Mouse (Mus musculus): Measurements from ENCODE around the gene Aar2. TPM values are rescaled to one million over a fixed set of nuclear protein-coding genes. Genes with fewer than 3 reads are reported as not detected.

Gene Aar2
- polyA plus RNA-seq, 1 experiment from 2014 or later: 53.5 TPM

DNA sequence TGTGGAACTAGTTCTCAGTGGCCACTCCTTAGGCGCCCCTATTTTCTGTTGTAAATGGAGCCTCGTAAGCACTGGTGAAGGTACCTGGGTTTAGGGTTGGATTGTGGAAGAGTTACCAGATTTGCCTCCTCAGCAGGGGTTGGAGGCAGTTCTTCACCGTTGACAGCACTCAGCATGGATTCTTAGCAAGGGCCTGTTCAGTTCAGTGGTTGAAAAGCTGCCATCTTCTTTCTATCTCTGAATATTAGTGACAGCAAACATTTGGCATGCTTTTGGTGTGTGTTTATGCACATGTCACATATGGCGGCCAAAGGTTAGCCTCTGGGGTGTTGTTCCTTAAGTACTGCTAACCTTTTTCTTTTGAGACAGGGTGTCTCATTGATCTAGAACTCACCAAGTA is 5.0 kb downstream of the Aar2 start:
- H3K27ac ChIP-seq: no peak overlapping the region
- peaks cover 8% of the 10 kb centered on the region for H3K4me1 ChIP-seq (replicated peaks; ENCODE audit: control insufficient read depth, insufficient read depth, low read length)
- H3K4me2 ChIP-seq (replicated peaks): no peak overlapping the region
- no peak overlapping the region for H3K9ac ChIP-seq
- ATAC-seq (ENCODE audit: low FRiP score): no peak
- H3K36me3 ChIP-seq (replicated peaks; ENCODE audit: control insufficient read depth, insufficient read depth): peaks cover 60% of the 10 kb centered on the region
- WGBS: 91% methylated on average over 4 of the region's 4 CpGs
- H3K9me3 ChIP-seq (ENCODE audit: control insufficient read depth, low read length): no peaks in the 10 kb centered on the region
- no peak overlapping the region for H3K4me3 ChIP-seq (replicated peaks; ENCODE audit: low read length)
- H3K27me3 ChIP-seq (ENCODE audit: control insufficient read depth, insufficient read depth, low read length): no peaks in the 10 kb centered on the region
- no peak for DNase-seq (ENCODE audit: low spot score)

DNA sequence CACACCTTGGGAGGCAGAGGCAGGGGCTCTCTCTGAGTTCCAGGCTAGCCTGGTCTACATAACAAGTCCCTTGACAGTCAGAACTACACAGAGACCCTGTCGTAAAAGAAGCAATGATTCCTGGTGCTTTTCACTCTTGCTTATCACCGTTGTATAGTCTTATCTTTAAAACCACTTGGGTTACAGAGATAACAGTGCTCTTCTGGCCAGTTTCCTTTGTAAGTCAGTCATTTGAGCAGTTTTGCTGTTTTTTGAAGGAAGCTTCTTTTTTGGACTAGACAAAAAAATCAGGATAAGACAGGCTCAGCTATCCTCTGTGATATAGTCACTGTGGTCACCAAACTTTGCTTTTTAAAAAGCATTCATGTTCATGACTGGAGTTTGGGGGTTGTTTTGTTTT is 14.4 kb downstream of the Aar2 start:
- no peak overlapping the region for H3K27ac ChIP-seq
- ATAC-seq (ENCODE audit: low FRiP score) (no peak), DNase-seq (ENCODE audit: low spot score) (no peak)
- no peaks in the 10 kb centered on the region for H3K27me3 ChIP-seq (ENCODE audit: control insufficient read depth, insufficient read depth, low read length)
- 93% methylated on average over 2 of the region's 2 CpGs for WGBS
- no peak overlapping the region for H3K9ac ChIP-seq
- no peak overlapping the region for H3K4me3 ChIP-seq (replicated peaks; ENCODE audit: low read length)
- H3K4me2 ChIP-seq (replicated peaks): no peak overlapping the region
- H3K9me3 ChIP-seq (ENCODE audit: control insufficient read depth, low read length): no peaks in the 10 kb centered on the region
- H3K36me3 ChIP-seq (replicated peaks; ENCODE audit: control insufficient read depth, insufficient read depth): peaks cover 67% of the 10 kb centered on the region
- no peaks in the 10 kb centered on the region for H3K4me1 ChIP-seq (replicated peaks; ENCODE audit: control insufficient read depth, insufficient read depth, low read length)

DNA sequence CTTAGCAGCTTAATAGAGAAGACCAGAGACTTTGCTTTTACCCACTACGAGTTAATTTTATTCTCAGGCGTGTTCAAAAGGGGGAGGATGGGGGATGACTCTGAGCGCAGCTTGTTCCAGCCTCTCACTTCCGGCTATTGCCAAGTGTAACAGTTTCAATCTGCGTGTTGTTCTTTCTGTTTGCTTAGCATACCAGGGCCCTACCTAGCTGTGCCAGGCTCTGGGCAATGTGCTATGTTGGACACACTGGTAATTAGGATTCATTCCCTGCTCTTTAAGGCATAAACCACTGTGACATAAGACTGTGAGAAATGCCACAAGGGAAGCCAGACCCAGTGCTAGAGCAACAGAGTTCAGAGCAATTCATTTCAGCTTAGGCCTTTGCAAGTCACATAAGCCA is 16.2 kb downstream of the Aar2 start:
- Histone ChIP-seq H3K4me1 (replicated peaks; ENCODE audit: control insufficient read depth, insufficient read depth, low read length) (no peaks in the 10 kb centered on the region), H3K27me3 (ENCODE audit: control insufficient read depth, insufficient read depth, low read length) (no peaks in the 10 kb centered on the region), H3K4me3 (replicated peaks; ENCODE audit: low read length) (no peak overlapping the region), H3K9me3 (ENCODE audit: control insufficient read depth, low read length) (no peaks in the 10 kb centered on the region), H3K4me2 (replicated peaks) (no peak overlapping the region), H3K9ac (no peak overlapping the region), H3K36me3 (replicated peaks; ENCODE audit: control insufficient read depth, insufficient read depth) (peaks cover 67% of the 10 kb centered on the region), H3K27ac (no peak overlapping the region)
- 87% methylated on average over 5 of the region's 5 CpGs for WGBS
- DNase-seq (ENCODE audit: low spot score) (no peak), ATAC-seq (ENCODE audit: low FRiP score) (no peak)

DNA sequence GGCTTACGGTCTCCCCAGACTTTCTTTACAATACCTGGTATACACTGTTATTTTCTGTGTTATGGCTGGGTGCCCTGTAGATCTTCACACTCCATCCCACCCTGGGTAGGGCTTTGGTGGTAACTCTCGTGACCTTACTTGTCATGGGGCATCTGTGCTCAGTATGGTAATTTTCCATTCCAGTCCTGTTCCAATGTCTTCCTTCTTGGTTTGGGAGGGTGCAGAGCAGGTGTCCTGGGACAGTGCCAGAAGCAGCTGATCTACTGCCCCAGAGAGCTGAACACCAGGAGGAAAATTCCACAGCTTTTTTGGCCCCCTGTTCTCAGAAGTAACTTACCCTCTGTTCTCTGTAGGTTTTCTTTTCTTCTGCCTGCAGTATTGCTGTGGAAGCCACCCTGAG is 19.1 kb downstream of the Aar2 start:
- H3K9ac ChIP-seq: no peak overlapping the region
- WGBS: 85% methylated on average over 2 of the region's 2 CpGs
- ATAC-seq (ENCODE audit: low FRiP score): no peak

DNA sequence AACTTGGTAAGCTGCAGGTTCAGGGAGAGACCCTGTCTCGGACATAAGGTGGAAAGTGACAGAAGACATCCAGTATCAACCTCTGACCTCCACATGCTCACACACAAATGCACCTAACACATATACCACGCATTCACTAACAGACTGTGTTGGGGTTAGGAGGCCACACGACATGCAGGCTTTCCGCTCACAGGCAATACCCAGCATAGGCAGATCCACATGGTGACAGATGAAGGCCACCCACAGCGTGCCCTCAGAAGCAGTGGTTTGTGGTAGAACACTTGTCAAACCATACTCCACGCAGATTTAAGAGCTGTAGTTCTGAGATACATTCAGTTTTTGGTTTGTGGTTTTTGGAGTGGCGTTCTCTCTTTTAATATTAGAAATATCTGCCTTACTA is 21.3 kb downstream of the Aar2 start:
- Histone ChIP-seq H3K4me2 (replicated peaks) (no peak overlapping the region), H3K36me3 (replicated peaks; ENCODE audit: control insufficient read depth, insufficient read depth) (peaks cover 54% of the 10 kb centered on the region), H3K4me1 (replicated peaks; ENCODE audit: control insufficient read depth, insufficient read depth, low read length) (no peaks in the 10 kb centered on the region), H3K4me3 (replicated peaks; ENCODE audit: low read length) (no peak overlapping the region), H3K9me3 (ENCODE audit: control insufficient read depth, low read length) (no peaks in the 10 kb centered on the region), H3K27ac (no peak overlapping the region), H3K27me3 (ENCODE audit: control insufficient read depth, insufficient read depth, low read length) (no peaks in the 10 kb centered on the region), H3K9ac (no peak overlapping the region)
- 94% methylated on average over 7 of the region's 7 CpGs for WGBS
- ATAC-seq (ENCODE audit: low FRiP score): no peak
- no peak for DNase-seq (ENCODE audit: low spot score)

More for the DNA sequence above, 19.1 kb downstream of the Aar2 start:
- H3K9me3 ChIP-seq (ENCODE audit: control insufficient read depth, low read length): no peaks in the 10 kb centered on the region
- no peaks in the 10 kb centered on the region for H3K4me1 ChIP-seq (replicated peaks; ENCODE audit: control insufficient read depth, insufficient read depth, low read length)
- H3K36me3 ChIP-seq (replicated peaks; ENCODE audit: control insufficient read depth, insufficient read depth): peaks cover 59% of the 10 kb centered on the region
- no peak overlapping the region for H3K4me2 ChIP-seq (replicated peaks)
- DNase-seq (ENCODE audit: low spot score): no peak
- H3K27ac ChIP-seq: no peak overlapping the region
- no peak overlapping the region for H3K4me3 ChIP-seq (replicated peaks; ENCODE audit: low read length)
- no peaks in the 10 kb centered on the region for H3K27me3 ChIP-seq (ENCODE audit: control insufficient read depth, insufficient read depth, low read length)

DNA sequence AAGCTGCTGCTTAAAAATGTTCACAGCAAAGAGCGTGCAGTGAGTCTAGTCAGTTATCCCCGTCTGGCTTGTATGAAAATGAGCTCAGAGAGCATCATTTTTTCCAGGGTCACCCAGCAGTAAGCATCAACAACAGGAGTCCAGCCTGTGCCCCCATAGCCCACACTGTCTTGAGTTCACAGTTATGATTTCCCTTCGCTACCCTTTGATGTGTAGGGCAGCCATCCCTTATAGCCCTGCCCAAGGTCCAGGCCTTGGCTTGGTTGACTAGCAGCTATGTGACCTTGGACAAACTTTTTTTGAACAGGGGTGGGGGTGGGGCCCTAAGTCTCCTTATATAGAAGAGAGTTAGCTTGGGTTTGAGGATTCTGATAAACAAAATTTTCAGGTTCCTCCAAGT is 21.9 kb downstream of the Aar2 start:
- H3K9ac ChIP-seq: no peak overlapping the region
- H3K36me3 ChIP-seq (replicated peaks; ENCODE audit: control insufficient read depth, insufficient read depth): peaks cover 48% of the 10 kb centered on the region
- no peaks in the 10 kb centered on the region for H3K27me3 ChIP-seq (ENCODE audit: control insufficient read depth, insufficient read depth, low read length)
- ATAC-seq (ENCODE audit: low FRiP score) (no peak), DNase-seq (ENCODE audit: low spot score) (no peak)
- H3K4me1 ChIP-seq (replicated peaks; ENCODE audit: control insufficient read depth, insufficient read depth, low read length): no peaks in the 10 kb centered on the region
- no peaks in the 10 kb centered on the region for H3K9me3 ChIP-seq (ENCODE audit: control insufficient read depth, low read length)
- H3K4me3 ChIP-seq (replicated peaks; ENCODE audit: low read length): no peak overlapping the region
- no peak overlapping the region for H3K4me2 ChIP-seq (replicated peaks)
- 90% methylated on average over 3 of the region's 3 CpGs for whole genome bisulfite sequencing
- H3K27ac ChIP-seq: no peak overlapping the region

DNA sequence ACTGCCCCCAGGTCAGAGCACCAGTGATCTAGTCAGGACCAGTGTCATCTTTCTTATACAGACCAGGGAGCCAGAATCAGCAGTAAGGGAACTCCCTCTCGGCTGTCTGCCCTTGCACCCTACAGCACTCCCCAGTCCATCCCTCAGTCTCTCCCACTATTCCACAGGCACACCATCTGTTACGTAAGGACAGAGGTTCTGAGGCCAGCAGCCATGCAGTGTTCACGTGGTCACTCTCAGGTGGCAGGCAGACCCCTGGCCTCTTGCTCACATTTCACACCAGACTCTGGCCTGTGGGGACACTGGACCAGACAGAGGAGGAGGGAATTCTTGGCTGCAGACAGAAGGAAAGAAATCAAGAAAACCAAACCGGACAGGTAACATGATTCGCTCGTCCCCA is 24.1 kb downstream of the Aar2 start:
- Histone ChIP-seq H3K27me3 (ENCODE audit: control insufficient read depth, insufficient read depth, low read length) (no peaks in the 10 kb centered on the region), H3K4me2 (replicated peaks) (no peak overlapping the region), H3K4me1 (replicated peaks; ENCODE audit: control insufficient read depth, insufficient read depth, low read length) (no peaks in the 10 kb centered on the region), H3K9me3 (ENCODE audit: control insufficient read depth, low read length) (no peaks in the 10 kb centered on the region), H3K36me3 (replicated peaks; ENCODE audit: control insufficient read depth, insufficient read depth) (peaks cover 30% of the 10 kb centered on the region), H3K4me3 (replicated peaks; ENCODE audit: low read length) (no peak overlapping the region), H3K9ac (no peak overlapping the region), H3K27ac (no peak overlapping the region)
- 86% methylated on average over 6 of the region's 6 CpGs for WGBS
- DNase-seq (ENCODE audit: low spot score) (no peak), ATAC-seq (ENCODE audit: low FRiP score) (no peak)

DNA sequence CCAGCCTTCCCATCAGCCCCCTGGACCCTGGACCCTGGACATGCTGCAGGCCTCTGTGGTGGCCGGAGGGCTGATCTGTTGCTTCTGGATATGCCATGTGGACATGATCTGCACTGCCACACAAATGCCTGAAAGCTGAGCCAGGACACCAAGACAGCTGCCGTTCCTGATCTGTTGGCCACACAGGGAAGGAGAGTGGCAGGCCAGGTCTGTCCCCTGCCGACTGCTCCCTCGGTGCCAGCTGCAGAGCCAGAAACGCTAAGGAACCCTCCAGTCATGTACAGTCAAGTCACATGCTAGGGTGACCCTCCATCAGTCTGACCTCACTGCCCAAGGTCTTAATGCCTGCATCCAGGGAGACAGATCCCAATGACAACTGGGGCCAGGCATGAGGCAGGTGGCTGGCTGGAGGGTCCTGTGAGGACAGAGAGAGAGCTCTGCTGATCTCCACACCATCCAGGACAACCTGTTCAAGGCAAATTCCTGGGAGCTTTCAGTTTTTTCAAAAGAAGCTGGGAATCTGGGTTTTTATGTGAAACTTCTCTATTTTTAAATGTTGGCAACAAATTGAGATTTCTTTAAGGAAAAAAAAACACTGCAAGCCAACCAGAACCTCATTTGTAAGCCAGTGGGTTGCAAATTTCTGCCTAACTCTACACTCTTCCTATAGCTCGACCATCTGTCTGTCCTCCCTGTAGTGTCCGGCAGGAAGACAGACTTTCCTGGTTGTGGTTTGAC is 29.6 kb downstream of the Aar2 start:
- H3K4me3 ChIP-seq (replicated peaks; ENCODE audit: low read length): no peak overlapping the region
- ATAC-seq (ENCODE audit: low FRiP score) (no peak), DNase-seq (ENCODE audit: low spot score) (no peak)
- WGBS: 80% methylated on average over 7 of the region's 7 CpGs
- no peak overlapping the region for H3K9ac ChIP-seq
- H3K27me3 ChIP-seq (ENCODE audit: control insufficient read depth, insufficient read depth, low read length): no peaks in the 10 kb centered on the region
- no peak overlapping the region for H3K27ac ChIP-seq
- no peaks in the 10 kb centered on the region for H3K4me1 ChIP-seq (replicated peaks; ENCODE audit: control insufficient read depth, insufficient read depth, low read length)
- no peaks in the 10 kb centered on the region for H3K9me3 ChIP-seq (ENCODE audit: control insufficient read depth, low read length)
- H3K36me3 ChIP-seq (replicated peaks; ENCODE audit: control insufficient read depth, insufficient read depth): no peaks in the 10 kb centered on the region
- H3K4me2 ChIP-seq (replicated peaks): no peak overlapping the region

DNA sequence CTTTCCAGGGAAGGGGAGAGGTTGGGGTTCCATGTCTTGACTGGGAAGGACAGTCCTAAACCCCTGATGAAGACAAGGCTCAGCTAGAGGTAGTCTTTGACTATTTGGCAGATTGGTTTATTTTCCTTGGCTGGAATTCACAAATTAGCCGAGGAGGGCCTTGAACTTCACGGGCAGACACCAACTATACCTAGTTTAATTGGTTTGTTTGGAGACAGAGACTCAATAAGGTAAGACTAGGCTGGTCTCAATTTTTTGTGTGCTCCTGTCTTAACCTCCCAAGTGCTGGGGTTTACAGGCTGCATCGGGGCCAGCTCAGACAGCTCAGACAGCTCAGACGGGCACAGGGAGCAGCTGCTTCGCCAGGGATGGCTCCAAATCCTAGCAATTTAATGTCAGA is 33.1 kb downstream of the Aar2 start:
- DNase-seq (ENCODE audit: low spot score) (no peak), ATAC-seq (ENCODE audit: low FRiP score) (no peak)
- H3K4me2 ChIP-seq (replicated peaks): no peak overlapping the region
- H3K4me3 ChIP-seq (replicated peaks; ENCODE audit: low read length): no peak overlapping the region
- H3K27me3 ChIP-seq (ENCODE audit: control insufficient read depth, insufficient read depth, low read length): no peaks in the 10 kb centered on the region
- H3K36me3 ChIP-seq (replicated peaks; ENCODE audit: control insufficient read depth, insufficient read depth): no peaks in the 10 kb centered on the region
- no peak overlapping the region for H3K27ac ChIP-seq
- H3K4me1 ChIP-seq (replicated peaks; ENCODE audit: control insufficient read depth, insufficient read depth, low read length): 0 out of 2 replicates have a peak, but pooled peaks cover 5% of the 10 kb centered on the region
- 82% methylated on average over 5 of the region's 5 CpGs for WGBS
- no peaks in the 10 kb centered on the region for H3K9me3 ChIP-seq (ENCODE audit: control insufficient read depth, low read length)
- no peak overlapping the region for H3K9ac ChIP-seq

DNA sequence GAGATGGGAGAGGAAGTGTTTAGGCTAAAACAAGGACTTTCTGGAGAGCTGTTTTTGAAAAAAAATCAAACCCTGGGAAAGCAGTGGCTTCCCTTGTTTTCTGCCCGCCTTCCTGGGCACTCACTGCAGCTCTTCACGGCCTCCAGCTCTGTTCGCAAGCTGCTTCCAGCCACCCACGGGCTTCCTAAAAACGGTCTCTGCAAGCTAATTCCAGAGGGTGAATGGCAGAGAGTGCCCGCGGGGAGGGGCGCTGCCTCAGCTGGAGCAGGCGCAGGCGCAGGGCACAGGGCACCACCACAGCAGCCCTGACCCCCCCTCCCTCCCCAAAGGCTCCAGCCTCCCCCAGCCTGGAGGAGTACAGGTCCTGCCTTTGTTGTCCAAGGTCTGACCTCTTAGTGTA is 33.9 kb downstream of the Aar2 start:
- no peaks in the 10 kb centered on the region for H3K27me3 ChIP-seq (ENCODE audit: control insufficient read depth, insufficient read depth, low read length)
- DNase-seq (ENCODE audit: low spot score) (no peak), ATAC-seq (ENCODE audit: low FRiP score) (no peak)
- no peaks in the 10 kb centered on the region for H3K9me3 ChIP-seq (ENCODE audit: control insufficient read depth, low read length)
- no peak overlapping the region for H3K9ac ChIP-seq
- WGBS: 49% methylated on average over 10 of the region's 10 CpGs
- H3K4me1 ChIP-seq (replicated peaks; ENCODE audit: control insufficient read depth, insufficient read depth, low read length): 0 out of 2 replicates have a peak, but pooled peaks cover 8% of the 10 kb centered on the region
- no peak overlapping the region for H3K4me2 ChIP-seq (replicated peaks)
- no peak overlapping the region for H3K27ac ChIP-seq
- no peak overlapping the region for H3K4me3 ChIP-seq (replicated peaks; ENCODE audit: low read length)
- no peaks in the 10 kb centered on the region for H3K36me3 ChIP-seq (replicated peaks; ENCODE audit: control insufficient read depth, insufficient read depth)

Data from hindbrain, embryonic 14.5 days (tissue).